Mouse (Mus musculus) cerebellum, adult 2 months (tissue): ENCODE measurements around the gene Gm11037.

Source experiments
- CTCF ChIP-seq: fragments of 200-500 bp; IDR thresholded peaks from 2 replicates; pipeline ENCODE4 v1.5.1; 2011; ENCODE audit warnings: low read depth, mild to moderate bottlenecking, control low read depth, low read length, moderate library complexity, borderline replicate concordance; ENCODE audit not compliant: insufficient read depth
- POLR2A ChIP-seq: fragments of 200-500 bp; IDR thresholded peaks from 2 replicates; pipeline ENCODE4 v1.6.1; 2011; ENCODE audit warnings: low read length, control low read depth, borderline replicate concordance; ENCODE audit not compliant: insufficient read depth

GRCm38 (mm10) chr2:131101530-131101929 is 31.8 kb upstream of the Gm11037 start:
- no peak for TF ChIP-seq CTCF
- no peak for TF ChIP-seq POLR2A
